Mouse (Mus musculus): ENCODE measurements around the gene Acaa1a. TPM values are rescaled to one million over a fixed set of nuclear protein-coding genes. Genes with fewer than 3 reads are reported as not detected.
"Not testable (repeated sequence)": the region's sequence is repeated elsewhere in the genome, so short reads cannot be mapped to it uniquely, and the experiment has no call there.

The Acaa1a gene
- total RNA-seq, 2 experiments from 2014 or later = 30.1 to 53.2 TPM

DNA sequence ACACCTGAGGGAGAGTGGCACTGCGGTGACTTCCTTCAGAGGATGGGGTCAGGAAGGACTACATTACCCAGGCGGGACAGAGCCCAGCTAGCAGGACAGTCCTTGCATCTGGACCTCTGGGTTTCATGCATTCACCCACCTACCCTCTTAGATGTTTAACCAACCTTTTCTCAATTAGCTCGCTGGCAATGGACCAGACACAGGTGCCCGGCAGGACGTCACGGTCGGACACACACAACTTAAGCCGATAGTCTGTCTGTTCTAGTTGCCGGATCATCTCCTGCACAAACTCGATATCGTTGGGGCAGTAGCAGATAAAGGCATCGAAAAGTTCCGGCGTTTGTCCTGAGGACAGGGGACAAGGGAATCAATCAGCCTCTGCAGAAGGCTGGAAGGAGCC is 1.6 kb upstream of the Acaa1a start:
- no peak for ATAC-seq (replicated peaks; ENCODE audit: low FRiP score, low TSS enrichment, poor library complexity, severe bottlenecking)

GRCm38 (mm10) chr9:119338350-119338749 is 1.1 kb upstream of the Acaa1a start:
- ATAC-seq (replicated peaks; ENCODE audit: low FRiP score, low TSS enrichment, poor library complexity, severe bottlenecking) = no peak

DNA sequence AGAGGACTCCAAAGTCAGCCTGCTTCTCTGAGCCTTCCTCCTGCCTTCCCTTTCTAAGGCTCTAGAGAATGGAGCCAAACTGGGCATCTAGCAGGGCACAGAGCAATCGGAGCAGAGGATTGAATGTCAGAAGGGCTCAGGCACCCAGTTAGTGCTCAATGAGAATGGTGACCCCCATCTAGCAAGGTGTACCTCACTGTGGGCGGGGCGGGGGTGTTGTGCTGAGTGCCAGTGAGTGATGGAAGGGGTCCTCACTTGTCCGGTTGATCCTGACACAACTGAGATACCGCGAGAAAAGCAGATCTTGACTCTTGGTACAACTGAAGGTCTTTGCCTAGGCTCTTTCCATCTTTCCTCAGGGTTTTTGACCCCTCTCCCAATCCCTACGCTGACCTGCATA is 370 bp upstream of the Acaa1a start:
- no peak for ATAC-seq (replicated peaks; ENCODE audit: low FRiP score, low TSS enrichment, poor library complexity, severe bottlenecking)

DNA sequence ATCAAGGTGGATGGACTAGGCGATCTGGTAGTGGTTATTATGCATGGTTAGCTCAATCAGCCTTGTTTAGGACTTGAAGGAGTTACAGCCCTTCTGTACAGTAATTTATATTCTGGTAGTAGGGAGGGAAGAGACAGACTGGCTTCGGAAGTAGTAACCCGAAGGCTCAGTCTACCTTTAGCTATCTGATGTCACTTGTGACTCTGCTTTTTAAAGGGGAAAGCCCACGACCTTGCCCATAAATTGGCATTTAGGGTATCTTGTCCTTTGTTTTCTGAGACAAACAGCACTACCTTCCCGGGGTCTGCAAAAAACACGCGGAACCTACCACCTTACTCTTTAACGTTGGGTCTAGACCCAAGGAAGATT is 720 bp downstream of the Acaa1a start:
- 0 out of 2 replicates have a peak, but pooled peaks have one; percentile 0 for ATAC-seq (replicated peaks; ENCODE audit: low FRiP score, low TSS enrichment, poor library complexity, severe bottlenecking)

- peak; percentile 93 for ATAC-seq (replicated peaks; ENCODE audit: low FRiP score, low TSS enrichment, poor library complexity, severe bottlenecking)
These were observed 1.7 kb downstream of the Acaa1a start, which contains the start of gene Myd88 for GRCm38 (mm10) chr9:119340909-119341816. Myd88 (minus strand) TSS chr9:119341411.

GRCm38 (mm10) chr9:119342728-119343127 is 3.3 kb downstream of the Acaa1a start:
- ATAC-seq (replicated peaks; ENCODE audit: low FRiP score, low TSS enrichment, poor library complexity, severe bottlenecking) = no peak

GRCm38 (mm10) chr9:119346376-119346775 is 6.9 kb downstream of the Acaa1a start:
- no peak for ATAC-seq (replicated peaks; ENCODE audit: low FRiP score, low TSS enrichment, poor library complexity, severe bottlenecking)

- no peak for ATAC-seq (replicated peaks; ENCODE audit: low FRiP score, low TSS enrichment, poor library complexity, severe bottlenecking)
These were observed 11.1 kb downstream of the Acaa1a start for GRCm38 (mm10) chr9:119350531-119350930.

DNA sequence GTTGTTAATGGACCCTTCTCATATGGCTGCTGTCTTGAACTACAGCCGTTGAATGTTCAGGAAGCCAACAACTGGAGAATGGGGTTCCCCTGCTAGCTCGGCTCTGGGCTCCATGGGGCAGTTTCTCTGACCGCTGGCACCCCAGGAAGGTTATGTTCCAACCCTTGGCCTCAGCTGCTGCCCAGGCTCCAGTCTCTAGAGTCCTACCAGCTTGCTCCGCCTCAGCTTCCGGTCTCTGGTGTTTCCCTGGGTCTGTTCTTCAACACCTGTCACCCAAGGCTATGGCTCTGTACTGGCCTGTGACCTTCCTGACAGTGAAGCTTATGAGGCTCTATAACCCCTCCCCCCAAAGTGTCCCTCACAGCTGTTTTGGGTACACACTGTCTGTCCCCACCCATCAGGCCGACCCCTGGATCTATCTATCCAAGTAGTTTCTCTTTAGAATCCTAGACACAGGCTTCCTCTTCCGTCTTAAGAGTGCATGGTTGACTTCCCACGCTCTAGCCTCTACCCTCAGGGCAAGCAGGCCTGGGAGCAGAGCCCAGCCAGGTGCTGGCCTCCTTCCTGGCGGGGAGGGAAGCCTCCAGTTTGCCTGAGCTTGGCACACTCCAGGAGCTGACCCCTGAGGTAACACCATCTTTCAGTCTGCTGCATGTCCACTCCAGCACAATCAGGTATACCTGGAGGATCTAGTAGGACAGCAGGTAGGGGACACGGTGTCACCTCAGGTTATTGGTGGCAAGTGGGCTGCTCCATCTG is 11.7 kb downstream of the Acaa1a start:
- ATAC-seq (replicated peaks; ENCODE audit: low FRiP score, low TSS enrichment, poor library complexity, severe bottlenecking) = no peak

DNA sequence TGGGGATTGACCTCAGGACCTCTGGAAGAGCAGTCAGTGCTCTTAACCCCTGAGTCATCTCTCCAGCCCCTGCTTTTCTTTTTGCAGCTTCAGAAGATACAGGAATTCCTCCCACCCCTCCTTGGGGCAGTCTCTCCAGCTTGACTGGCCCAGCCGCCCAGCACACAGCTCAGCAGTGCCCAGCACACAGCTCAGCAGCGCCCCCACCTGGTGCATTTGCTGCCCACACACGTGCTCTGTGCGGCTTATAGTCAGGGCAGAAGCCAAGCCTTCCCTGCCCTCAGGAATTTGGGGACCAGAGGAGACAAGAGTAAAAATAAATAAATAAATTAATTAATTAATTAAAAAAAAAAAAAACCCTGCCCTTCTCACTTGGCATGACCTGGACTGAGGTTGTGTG is 12.6 kb downstream of the Acaa1a start:
- peak; percentile 87 for ATAC-seq (replicated peaks; ENCODE audit: low FRiP score, low TSS enrichment, poor library complexity, severe bottlenecking)

GRCm38 (mm10) chr9:119353926-119354325 is 14.4 kb downstream of the Acaa1a start:
- no peak for ATAC-seq (replicated peaks; ENCODE audit: low FRiP score, low TSS enrichment, poor library complexity, severe bottlenecking)

DNA sequence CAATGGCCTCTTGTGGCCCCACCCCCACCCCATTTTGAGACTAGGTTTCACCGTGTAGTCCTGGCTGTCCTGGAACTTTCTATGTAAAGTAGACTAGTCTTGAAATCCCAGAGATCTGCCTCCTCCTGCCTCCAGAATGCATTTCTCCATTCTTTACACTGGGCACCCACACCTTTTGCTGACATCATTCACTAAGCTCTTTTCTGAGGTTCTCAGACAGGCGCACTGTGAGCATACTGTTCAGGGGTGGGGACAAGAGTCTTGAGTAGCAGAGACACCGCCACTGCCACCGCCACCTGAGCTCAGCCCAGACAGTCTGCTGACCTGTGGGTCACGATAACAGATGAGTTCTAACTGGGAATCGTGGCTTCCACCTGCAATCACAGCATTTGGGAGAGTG is 16.5 kb downstream of the Acaa1a start:
- ATAC-seq (replicated peaks; ENCODE audit: low FRiP score, low TSS enrichment, poor library complexity, severe bottlenecking) = no peak

- peak; percentile 94 for ATAC-seq (replicated peaks; ENCODE audit: low FRiP score, low TSS enrichment, poor library complexity, severe bottlenecking)
These were observed 18.0 kb downstream of the Acaa1a start, which contains the start of gene Xylb for GRCm38 (mm10) chr9:119357331-119358057. Xylb (plus strand) TSS chr9:119357381.

DNA sequence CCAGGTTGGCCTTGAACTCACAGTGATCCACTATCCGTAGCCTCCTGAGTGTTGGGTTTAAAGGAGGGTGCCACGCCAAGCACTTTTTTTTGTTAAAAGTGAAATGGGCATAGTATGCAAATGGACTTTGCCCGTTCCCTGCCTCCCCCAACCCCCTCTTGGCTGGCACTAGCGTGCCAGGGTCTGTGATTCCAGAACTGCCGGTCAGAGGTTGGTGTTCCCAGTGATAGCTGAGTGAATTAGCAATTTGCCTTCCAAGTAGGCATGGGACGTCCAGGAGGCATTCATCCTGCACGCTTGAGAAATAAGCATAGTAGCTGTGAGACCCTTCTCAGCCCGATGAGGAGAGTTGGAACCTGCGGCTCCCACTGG is 18.6 kb downstream of the Acaa1a start:
- ATAC-seq (replicated peaks; ENCODE audit: low FRiP score, low TSS enrichment, poor library complexity, severe bottlenecking) = no peak

- no peak for ATAC-seq (replicated peaks; ENCODE audit: low FRiP score, low TSS enrichment, poor library complexity, severe bottlenecking)
These were observed 21.9 kb downstream of the Acaa1a start for GRCm38 (mm10) chr9:119361416-119361815.

- no peak for ATAC-seq (replicated peaks; ENCODE audit: low FRiP score, low TSS enrichment, poor library complexity, severe bottlenecking)
These were observed 23.8 kb downstream of the Acaa1a start for GRCm38 (mm10) chr9:119363229-119363628.

DNA sequence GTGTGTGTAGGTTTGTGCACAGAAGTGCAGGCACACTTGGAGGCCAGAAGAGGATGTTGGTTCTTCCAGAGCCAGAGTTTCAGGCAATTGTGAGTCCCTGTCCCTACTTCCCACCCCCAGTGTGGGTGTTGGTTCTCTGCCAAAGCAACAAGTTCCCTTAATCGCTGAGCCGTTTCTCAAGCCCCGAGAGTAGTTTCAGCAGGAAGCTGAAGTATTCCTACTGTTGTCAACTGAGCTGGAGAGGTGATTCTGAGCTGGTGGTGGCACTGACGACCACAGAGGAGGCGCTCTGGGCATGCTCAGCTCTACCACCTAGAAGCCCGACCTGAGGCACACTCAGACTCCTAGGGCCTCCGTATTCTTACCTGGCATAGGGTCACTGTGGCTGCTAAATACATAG is 25.8 kb downstream of the Acaa1a start, which contains the start of gene Slc22a14:
Gene Slc22a14, minus strand, starts transcription at position 270 of the 400 bp plus-strand sequence.
- ATAC-seq (replicated peaks; ENCODE audit: low FRiP score, low TSS enrichment, poor library complexity, severe bottlenecking) = no peak

- ATAC-seq (replicated peaks; ENCODE audit: low FRiP score, low TSS enrichment, poor library complexity, severe bottlenecking) = no peak
These were observed 28.9 kb downstream of the Acaa1a start for GRCm38 (mm10) chr9:119368367-119368766.

DNA sequence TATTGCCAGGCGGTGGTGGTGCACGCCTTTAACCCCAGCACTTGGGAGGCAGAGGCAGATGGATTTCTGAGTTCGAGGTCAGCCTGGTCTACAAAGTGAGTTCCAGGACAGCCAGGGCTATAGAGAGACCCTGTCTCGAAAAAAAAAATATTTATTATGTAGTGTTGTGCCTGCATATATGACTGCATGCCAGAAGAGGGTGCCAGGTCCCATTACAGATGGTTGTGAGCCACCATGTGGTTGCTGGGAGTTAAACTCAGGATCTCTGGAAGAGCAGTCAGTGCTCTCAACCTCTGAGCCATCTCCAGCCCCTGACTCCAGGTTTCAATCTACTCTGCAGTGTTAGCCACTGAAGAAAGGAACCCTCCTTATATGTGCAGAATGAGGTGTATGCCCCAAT is 31.3 kb downstream of the Acaa1a start:
- not testable (repeated sequence) for ATAC-seq (replicated peaks; ENCODE audit: low FRiP score, low TSS enrichment, poor library complexity, severe bottlenecking)

DNA sequence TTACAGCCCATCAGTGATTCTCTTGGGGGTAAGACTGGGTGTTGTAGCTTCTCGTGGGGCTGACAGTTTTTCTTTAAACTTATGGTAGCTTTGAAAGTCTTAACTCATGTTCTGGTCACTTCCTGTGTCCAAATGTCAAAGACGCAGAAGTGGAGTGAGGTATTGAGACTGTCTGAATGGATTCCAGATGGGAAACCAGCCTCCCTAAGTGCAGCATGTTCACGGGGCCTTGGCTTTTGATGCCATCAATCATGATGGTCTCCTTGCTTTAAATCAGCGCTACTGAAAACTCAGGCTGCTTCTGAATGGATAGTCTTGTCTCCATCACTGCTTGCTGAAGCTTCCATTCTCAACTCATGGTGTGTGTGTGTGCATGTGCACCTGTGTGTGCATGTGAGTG is 31.8 kb downstream of the Acaa1a start:
- no peak for ATAC-seq (replicated peaks; ENCODE audit: low FRiP score, low TSS enrichment, poor library complexity, severe bottlenecking)
